Mouse (Mus musculus): ENCODE measurements around the gene Ttll6.
A peak's percentile ranks its signal among the peaks of the same experiment; 100 is the strongest.

Gene Ttll6

GRCm38 (mm10) chr11:96198642-96199041 is 65.1 kb downstream of the Ttll6 start:
- peak in 1 of 2 experiments; percentile 66 for DNase-seq

GRCm38 (mm10) chr11:96199181-96200086 is 65.8 kb downstream of the Ttll6 start:
- no peak for DNase-seq

GRCm38 (mm10) chr11:96200183-96200655 is 66.6 kb downstream of the Ttll6 start:
- DNase-seq, result no peak

DNA sequence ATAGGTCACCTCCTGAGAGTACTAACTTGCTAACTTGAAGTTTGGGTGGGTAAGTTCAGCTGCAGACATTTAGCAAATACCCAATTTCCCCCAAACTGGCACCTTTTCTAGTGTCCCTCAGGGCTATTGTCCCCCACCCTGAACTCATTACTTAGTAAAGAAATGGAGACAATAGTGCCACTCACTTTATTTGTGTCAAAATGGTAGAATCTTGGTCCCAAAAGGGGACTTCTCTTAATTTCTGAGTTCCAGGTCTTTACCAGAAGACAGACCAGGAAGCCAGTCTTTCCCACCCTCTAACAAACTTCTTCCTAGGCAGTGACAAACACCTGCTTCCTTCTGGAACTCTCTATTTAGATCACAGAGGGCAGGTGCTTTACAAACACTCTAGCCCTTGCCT is 68.2 kb downstream of the Ttll6 start:
- no peak for DNase-seq

GRCm38 (mm10) chr11:96202401-96203081 is 69.0 kb downstream of the Ttll6 start:
- no peak for DNase-seq

GRCm38 (mm10) chr11:96203182-96203788 is 69.7 kb downstream of the Ttll6 start:
- no peak for DNase-seq

DNA sequence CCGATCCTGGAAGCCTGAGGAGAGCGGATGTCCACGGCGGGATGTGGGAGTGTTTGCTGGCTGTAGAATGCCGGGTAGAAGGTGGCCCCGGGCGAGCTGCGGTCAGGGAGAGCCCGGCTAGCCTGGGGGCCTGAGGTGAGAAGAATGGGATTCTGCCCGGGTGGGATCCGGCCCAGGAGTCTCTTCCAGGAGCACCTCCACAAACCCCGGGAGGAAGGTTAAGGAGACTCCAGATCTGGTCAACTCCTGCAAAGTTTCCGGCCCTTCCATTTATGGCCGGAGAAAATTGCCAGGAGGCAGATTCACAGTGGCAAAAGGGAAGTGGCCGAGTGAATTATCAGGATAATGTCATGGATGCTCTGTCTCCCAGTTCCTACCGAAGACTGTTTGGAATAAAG is 70.2 kb downstream of the Ttll6 start:
- DNase-seq, result no peak

GRCm38 (mm10) chr11:96204351-96204750 is 70.8 kb downstream of the Ttll6 start:
- no peak for DNase-seq

DNA sequence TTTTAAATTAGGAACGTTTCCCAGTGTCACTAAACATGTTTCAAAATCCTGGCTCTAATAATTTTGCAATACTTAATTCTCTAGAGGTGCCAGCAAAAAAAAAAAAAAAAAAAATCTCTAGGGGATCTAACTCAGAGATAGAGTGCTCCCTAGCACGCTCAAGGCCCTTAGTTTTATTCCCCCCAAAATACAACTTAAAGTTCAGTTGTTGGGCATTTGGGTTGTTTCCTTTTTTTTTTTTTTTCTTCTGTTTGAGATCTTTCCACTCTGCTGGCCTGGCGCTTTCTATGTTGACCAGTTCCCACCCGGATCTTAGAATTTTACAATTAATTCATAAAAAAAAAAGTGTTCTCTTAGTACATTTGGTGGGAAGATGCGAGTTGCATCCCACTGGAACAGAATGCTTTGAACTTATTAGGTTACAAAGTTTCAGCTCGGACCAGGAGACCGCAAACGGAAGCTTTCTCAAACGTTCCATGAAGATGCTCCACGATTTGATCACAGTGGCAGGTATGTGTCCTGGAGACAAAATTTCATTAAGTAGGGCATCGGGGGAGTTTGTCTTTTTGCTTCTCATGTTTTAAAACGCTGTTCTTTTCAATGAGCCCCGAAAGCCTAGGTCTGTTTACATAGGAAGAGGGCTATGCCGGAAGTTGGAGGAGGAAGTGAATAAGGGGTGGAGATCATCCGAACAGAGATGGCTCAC is 72.0 kb downstream of the Ttll6 start:
- no peak for DNase-seq

Data from cerebellum, postnatal 14 days (tissue).